Mouse (Mus musculus): ENCODE measurements around the gene Tdp1.

Tdp1 gene

GRCm38 (mm10) chr12:99898248-99898870 is 14.0 kb downstream of the Tdp1 start:
- no peak for DNase-seq

- DNase-seq = no peak
These were observed 15.7 kb downstream of the Tdp1 start for GRCm38 (mm10) chr12:99899991-99900390.

DNA sequence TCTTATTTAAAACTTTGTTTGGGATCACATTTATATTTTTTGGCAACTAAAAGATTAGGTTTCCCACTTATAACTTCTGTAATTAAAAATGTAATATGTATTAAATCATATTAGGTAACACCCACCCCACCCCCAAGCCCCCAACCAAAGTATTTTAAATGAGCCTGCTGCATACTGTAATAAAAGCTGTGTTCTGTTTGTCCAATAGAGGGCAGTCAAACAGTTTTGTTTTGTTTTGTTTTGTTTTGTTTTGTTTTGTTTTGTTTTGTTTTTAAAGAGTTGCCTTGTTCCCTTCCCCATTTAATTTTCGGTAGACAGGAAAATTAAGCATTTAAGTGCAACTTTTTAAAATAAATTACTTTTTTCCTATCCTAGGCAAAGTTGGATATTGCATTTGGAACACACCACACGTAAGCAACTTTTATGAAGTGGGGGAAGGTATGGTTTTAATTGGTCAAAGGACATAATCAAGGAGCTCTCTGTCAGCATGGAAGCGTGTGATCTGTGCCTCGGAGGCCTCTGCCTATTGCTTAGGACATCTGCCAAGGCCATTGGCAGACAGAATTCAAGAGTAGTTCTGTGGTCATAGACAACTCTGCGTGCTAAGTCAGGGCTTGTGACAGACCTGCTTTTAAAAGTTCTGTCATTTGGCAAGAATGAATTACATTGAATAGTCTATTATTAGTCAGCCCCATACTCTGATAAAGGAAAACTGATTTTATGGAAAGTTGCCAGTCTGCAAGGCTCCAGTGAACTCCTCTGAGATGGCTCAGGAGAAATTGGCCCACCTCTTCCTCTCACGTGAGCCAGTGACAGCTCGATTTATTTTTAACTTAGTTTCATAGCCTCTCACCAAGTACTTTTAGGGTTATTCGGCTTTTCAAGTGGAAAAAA is 17.9 kb downstream of the Tdp1 start:
- DNase-seq = no peak

GRCm38 (mm10) chr12:99902867-99903370 is 18.6 kb downstream of the Tdp1 start:
- DNase-seq = no peak

GRCm38 (mm10) chr12:99904537-99904936 is 20.2 kb downstream of the Tdp1 start:
- no peak for DNase-seq

- no peak for DNase-seq
These were observed 27.1 kb downstream of the Tdp1 start for GRCm38 (mm10) chr12:99911466-99911865.

DNA sequence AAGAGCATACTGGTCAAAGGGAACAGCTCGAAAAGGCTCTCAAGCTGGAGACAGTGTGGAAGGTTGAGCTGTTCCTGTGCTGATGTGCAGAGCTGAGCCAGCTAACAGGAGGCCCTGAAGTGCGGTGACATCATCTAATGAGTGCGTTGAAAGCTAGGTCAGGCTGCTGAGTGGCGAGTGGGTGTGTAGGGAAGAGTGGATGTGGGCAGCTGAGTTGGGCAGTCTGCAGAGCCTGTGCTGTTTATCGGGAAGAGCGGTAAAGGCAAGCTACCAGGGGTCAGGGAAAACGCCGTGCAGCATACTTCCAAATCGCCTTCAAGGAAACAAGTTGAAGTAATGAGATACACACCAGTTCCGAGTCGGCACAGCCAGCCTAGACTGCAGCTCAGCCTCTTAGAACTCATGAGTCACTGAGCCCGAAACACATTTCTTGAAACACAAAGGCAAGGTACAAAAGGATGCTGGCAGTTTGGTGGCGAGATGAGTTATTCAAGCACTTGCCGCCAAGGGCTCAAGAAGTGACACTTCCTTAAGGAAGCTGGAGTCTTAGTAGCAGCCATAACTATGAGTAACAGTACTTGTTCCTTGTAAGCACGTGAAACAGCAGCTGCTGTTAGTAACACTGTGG is 33.6 kb downstream of the Tdp1 start:
- DNase-seq = no peak

- DNase-seq = no peak
These were observed 35.3 kb downstream of the Tdp1 start for GRCm38 (mm10) chr12:99919636-99920035.

- peak; percentile 27 for DNase-seq
These were observed 36.7 kb downstream of the Tdp1 start for GRCm38 (mm10) chr12:99921045-99921444.

DNA sequence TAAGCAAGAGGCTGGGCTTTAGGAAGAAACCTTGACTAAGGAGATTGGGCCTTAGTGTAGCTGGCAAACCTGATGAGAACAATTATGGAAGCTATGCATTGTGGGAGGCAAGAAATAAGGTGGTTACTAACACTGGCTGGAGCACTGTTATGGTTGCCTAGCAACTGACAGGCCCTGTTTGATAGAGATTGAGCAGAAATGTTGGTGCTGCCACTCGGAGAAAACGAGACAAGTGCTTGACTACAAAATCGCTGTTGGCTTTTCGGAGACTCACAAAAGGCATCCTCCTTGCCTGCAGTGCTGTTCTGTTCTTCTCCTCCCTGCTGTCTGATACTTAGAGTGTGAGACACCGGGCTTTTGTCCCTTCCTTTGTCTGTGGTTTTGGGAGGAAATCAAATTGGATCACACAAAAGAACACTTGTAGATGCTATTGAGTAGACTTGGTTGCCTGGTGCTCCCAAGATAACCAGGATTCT is 38.9 kb downstream of the Tdp1 start:
- DNase-seq = no peak

DNA sequence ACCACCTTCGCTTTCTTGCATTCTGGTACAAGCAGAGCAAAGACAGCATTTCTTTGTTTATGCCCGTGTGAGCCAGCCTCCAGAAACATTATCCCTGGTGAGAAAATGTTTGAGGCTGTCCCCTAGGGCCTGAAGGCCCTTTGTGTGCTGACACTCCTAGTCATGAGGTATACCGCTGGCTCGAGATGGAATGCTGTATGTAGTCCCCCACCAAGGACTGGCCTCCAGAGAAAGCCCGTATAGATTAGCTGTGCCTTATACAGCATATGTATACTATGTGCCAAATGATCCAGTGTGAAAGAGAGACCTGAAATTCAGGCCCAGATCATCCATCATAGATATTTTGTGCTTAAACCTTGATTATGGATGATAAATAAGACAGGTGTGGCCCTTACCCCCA is 39.4 kb downstream of the Tdp1 start:
- no peak for DNase-seq

DNA sequence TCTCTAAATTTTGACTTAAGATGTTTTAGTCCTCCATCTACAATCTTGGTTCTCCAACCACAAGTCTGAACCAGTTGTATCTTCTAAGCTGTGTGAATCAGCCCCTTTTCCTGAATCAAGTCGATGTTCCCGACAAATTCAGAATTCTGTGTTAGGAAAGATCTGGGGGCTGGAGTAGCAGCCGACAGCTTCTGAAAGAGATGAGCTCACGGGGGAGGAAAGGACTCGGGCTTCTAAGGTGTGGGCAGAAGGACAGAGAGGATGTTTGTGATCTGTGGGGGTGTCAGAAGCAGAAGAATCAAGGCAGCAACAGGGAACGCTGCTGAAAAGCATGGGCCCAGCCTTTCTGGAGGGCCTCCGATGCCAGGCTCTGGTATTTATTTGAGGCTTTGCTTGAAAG is 44.0 kb downstream of the Tdp1 start:
- DNase-seq = no peak

GRCm38 (mm10) chr12:99929160-99929559 is 44.8 kb downstream of the Tdp1 start:
- DNase-seq = no peak

GRCm38 (mm10) chr12:99932245-99932644 is 47.9 kb downstream of the Tdp1 start:
- no peak for DNase-seq

DNA sequence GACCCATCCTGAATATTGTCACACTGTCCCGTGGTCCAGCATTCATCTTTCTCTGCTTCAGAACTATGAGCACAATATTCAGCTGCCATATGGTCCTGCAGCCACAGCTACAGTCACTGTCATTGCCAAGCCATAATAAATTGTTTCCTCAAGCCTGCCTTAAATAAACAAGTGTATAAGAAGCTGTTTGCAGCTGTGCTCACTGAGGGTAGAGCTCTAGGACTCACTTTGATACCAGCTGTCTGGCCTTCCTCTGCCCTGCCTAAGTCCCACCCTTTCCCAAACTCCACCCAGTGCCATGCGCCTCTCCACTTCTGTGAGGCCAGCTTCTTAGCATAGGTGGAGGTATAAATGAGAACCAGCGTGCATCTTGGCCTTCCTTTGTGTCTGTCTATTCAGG is 49.3 kb downstream of the Tdp1 start:
- DNase-seq = no peak

DNA sequence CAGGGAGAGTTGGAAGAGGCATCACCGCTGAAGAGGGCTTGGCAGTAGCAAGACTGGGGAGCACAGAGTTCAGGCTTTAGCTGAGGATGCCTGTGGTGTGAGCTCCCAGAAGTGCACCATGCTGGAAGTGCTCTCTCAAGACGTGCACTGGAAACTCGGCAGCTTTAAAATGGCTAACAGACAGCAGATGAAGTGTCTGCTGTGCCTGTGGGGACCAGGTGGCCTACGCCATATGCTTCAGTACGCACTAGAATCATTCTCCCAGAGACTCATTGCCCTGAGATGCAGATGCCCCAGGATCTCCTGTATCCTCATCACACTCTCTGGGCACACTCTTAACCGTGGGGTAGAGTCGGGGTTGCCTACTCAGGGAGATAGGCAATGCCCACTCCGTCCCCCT is 51.1 kb downstream of the Tdp1 start:
- DNase-seq = no peak

DNA sequence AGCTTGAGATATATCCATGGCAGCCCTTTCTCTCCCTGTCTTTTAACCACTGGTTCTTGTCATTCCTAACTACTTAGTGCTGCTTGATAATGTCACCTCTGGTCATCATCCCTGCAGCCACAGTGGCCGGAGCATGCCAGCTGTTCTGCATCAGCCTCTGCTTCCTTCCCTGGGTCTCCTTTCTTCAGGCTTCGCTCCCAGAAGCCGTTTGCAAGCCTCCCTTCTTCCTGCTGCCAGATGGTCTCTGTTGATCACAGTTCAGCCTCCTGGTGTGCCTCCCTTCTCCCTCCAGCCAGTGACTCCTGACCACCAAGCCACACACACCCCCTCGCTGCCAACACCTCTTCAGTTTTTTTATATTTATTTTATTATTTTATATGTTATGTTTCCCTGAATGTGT is 54.2 kb downstream of the Tdp1 start:
- no peak for DNase-seq

DNA sequence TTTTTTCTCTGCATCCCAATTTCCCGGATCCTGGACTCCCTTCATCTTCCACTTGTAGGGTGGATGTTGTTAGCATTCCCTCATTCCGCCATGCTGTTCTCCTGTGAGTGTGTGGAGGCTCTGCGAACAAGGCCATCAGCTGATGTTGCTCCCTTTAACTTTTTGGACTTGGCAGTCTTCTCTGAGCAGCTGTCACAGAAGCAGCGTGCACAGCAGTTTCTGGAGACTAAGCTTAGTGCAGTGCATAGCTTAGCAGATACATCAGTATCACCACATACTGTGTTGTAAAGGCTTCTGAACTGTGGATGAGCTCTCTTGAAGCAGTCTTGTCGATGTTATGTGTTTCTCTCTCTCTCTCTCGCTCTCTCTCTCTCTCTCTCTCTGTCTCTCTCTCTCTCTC is 54.9 kb downstream of the Tdp1 start:
- no peak for DNase-seq

GRCm38 (mm10) chr12:99940704-99941103 is 56.4 kb downstream of the Tdp1 start:
- DNase-seq = no peak

DNA sequence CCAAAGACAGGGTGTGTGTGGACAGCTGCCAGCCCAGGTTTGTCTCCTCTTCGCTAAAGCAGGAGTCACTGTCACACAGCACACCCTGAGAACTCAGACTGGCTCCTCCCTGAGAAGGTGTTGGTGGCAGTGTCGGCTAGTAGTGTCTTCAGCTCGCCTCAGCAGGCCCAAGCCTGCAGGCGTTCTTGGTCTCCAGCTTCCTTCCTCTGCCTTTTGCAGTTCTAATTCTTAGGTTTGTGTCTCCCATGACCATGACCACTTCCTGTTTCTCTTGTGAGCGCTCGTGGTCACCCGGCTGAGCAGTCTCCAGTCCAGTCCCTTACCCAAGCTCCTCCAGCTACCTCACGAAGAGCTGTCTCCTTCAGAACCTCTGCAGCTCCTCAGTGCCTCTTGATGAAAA is 58.1 kb downstream of the Tdp1 start:
- no peak for DNase-seq

DNA sequence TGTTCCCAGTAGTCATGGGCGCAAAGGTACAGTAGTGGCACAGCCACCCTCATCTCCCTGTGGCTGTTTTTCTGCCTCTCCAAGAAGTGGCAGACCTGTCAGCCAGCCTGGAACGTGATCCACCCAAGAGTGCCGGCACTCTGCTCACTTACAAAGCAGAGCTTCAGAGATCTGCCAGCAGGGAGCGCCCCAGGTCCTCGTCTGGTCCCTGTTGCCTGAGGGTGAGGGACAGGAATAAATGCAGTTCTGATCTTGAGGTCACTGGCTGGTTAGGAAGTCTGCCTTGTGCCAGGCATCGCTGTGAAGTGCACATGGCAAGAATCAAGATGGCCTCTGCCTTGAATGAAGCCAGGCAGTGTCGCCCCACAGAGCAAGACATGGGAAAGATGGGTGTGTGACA is 68.6 kb downstream of the Tdp1 start:
- DNase-seq = peak; percentile 33

DNA sequence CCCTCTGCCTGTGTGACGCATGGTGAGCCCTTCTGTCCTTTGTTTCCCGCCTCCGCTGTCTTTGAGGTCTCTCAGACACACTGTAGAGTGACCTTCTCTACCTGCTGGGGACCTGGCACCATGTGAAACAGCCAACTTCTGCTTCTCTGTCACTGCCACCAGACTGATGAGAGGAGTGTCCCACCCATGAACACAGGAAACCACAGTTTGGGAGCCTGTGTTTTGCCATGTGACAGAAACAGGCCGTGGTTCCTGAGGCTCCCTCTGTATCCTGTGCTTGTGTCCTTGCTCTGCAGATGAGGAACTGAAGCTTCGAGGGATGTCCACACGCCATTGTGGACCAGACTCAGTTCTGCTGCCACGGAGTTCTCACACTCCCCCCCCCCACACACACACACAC is 72.1 kb downstream of the Tdp1 start:
- no peak for DNase-seq

All from thymus, postnatal 14 days (tissue).